Mouse (Mus musculus) limb, embryonic 10.5 days (tissue): ENCODE measurements around the gene Helz. TPM values are rescaled to one million over a fixed set of nuclear protein-coding genes. Genes with fewer than 3 reads are reported as not detected.
A peak's percentile ranks its signal among the peaks of the same experiment; 100 is the strongest.

Experiments
- DNase-seq: peaks from one replicate; pipeline ENCODE4 v3.0.0-alpha.2; 2017; ENCODE audit warnings: low spot score
- H3K27ac ChIP-seq: fragments of 300-500 bp; sonication (generic); 2 replicates; pipeline ENCODE4 v1.5.1; 2016; ENCODE audit warnings: mild to moderate bottlenecking
- H3K27me3 ChIP-seq: fragments of 300-500 bp; sonication (generic); 2 replicates; pipeline ENCODE4 v1.6.1; 2016; ENCODE audit warnings: low read depth, mild to moderate bottlenecking; ENCODE audit not compliant: poor library complexity, severe bottlenecking
- H3K36me3 ChIP-seq: fragments of 300-500 bp; sonication (generic); 2 replicates; pipeline ENCODE4 v1.6.1; 2016; ENCODE audit warnings: mild to moderate bottlenecking, moderate library complexity
- H3K4me1 ChIP-seq: fragments of 300-500 bp; sonication (generic); 2 replicates; pipeline ENCODE4 v1.6.1; 2016
- H3K4me3 ChIP-seq: fragments of 300-500 bp; sonication (generic); 2 replicates; pipeline ENCODE4 v1.5.1; 2016; ENCODE audit warnings: mild to moderate bottlenecking, moderate library complexity
- H3K9me3 ChIP-seq: fragments of 300-500 bp; sonication (generic); replicated peaks from 2 replicates; pipeline ENCODE4 v1.6.1; 2016; ENCODE audit warnings: mild to moderate bottlenecking
- WGBS: fragments of 180-500 bp; shearing (Covaris S2); methylation state at CpG from one replicate; pipeline ENCODE4 v1.1.7; 2016; 5-methylcytosine and 5-hydroxymethylcytosine counted together
- polyA plus RNA-seq: library from polyadenylated mRNA; unstranded; fragments of >200 nt; fragmentation: Nextera tagmentation; extraction: Ambion mirVana; gene quantifications from 2 replicates; pipeline ENCODE4 v1.2.1, GENCODE M21; 2016

Helz gene
- polyA plus RNA-seq, 1 experiment from 2014 or later, result 24.8 TPM

- Histone ChIP-seq H3K4me3 (no peak overlapping the region), H3K9me3 (no peaks in the 10 kb centered on the region), H3K27me3 (no peaks in the 10 kb centered on the region), H3K27ac (no peak overlapping the region), H3K36me3 (peaks cover 76% of the 10 kb centered on the region), H3K4me1 (no peaks in the 10 kb centered on the region)
- 94% methylated on average over 8 of the region's 8 CpGs for WGBS
- DNase-seq, result no peak
Observed at GRCm38 (mm10) chr11:107674601-107675000, 126.9 kb downstream of the Helz start.

- H3K27ac ChIP-seq, result no peak overlapping the region
- H3K4me3 ChIP-seq, result no peak overlapping the region
- 92% methylated on average over 10 of the region's 10 CpGs for WGBS
- H3K27me3 ChIP-seq, result no peaks in the 10 kb centered on the region
- no peaks in the 10 kb centered on the region for H3K9me3 ChIP-seq
- H3K4me1 ChIP-seq, result no peaks in the 10 kb centered on the region
- DNase-seq, result no peak
- peaks cover 73% of the 10 kb centered on the region for H3K36me3 ChIP-seq
Observed at GRCm38 (mm10) chr11:107675246-107675645, 127.5 kb downstream of the Helz start.

- no peak for DNase-seq
- no peak overlapping the region for H3K27ac ChIP-seq
- H3K9me3 ChIP-seq, result no peaks in the 10 kb centered on the region
- WGBS, result 86% methylated on average over 17 of the region's 17 CpGs
- H3K4me1 ChIP-seq, result no peaks in the 10 kb centered on the region
- H3K27me3 ChIP-seq, result no peaks in the 10 kb centered on the region
- H3K36me3 ChIP-seq, result peaks cover 62% of the 10 kb centered on the region
- no peak overlapping the region for H3K4me3 ChIP-seq
Observed at GRCm38 (mm10) chr11:107676207-107676940, 128.6 kb downstream of the Helz start.

GRCm38 (mm10) chr11:107682694-107683355, 135.1 kb downstream of the Helz start:
- Histone ChIP-seq H3K27me3 (no peaks in the 10 kb centered on the region), H3K4me3 (no peak overlapping the region), H3K9me3 (no peaks in the 10 kb centered on the region), H3K27ac (no peak overlapping the region; the same call in 1 of the 2 replicates), H3K36me3 (peaks cover 37% of the 10 kb centered on the region), H3K4me1 (peaks cover 20% of the 10 kb centered on the region)
- no peak for DNase-seq
- 84% methylated on average over 9 of the region's 9 CpGs for WGBS

- H3K4me3 ChIP-seq, result no peak overlapping the region
- peaks cover 42% of the 10 kb centered on the region for H3K36me3 ChIP-seq
- H3K4me1 ChIP-seq, result peaks cover 20% of the 10 kb centered on the region
- WGBS, result 62% methylated on average over 19 of the region's 19 CpGs
- 0 out of 2 replicates have a peak overlapping the region, but pooled peaks have one; percentile 36 for H3K27ac ChIP-seq
- H3K9me3 ChIP-seq, result no peaks in the 10 kb centered on the region
- no peaks in the 10 kb centered on the region for H3K27me3 ChIP-seq
- DNase-seq, result peak; percentile 54
Observed at GRCm38 (mm10) chr11:107683544-107684465, 136.1 kb downstream of the Helz start.

GRCm38 (mm10) chr11:107686290-107686689, 138.6 kb downstream of the Helz start:
- H3K9me3 ChIP-seq, result no peaks in the 10 kb centered on the region
- H3K4me3 ChIP-seq, result no peak overlapping the region
- peaks cover 38% of the 10 kb centered on the region for H3K36me3 ChIP-seq
- no peak overlapping the region for H3K27ac ChIP-seq
- peaks cover 20% of the 10 kb centered on the region for H3K4me1 ChIP-seq
- no peaks in the 10 kb centered on the region for H3K27me3 ChIP-seq
- WGBS, result 83% methylated on average over 20 of the region's 20 CpGs
- DNase-seq, result no peak

GRCm38 (mm10) chr11:107688480-107688879, 140.8 kb downstream of the Helz start:
- H3K9me3 ChIP-seq, result no peaks in the 10 kb centered on the region
- no peak overlapping the region for H3K27ac ChIP-seq
- WGBS, result 94% methylated on average over 10 of the region's 10 CpGs
- H3K4me1 ChIP-seq, result peaks cover 12% of the 10 kb centered on the region
- H3K36me3 ChIP-seq, result peaks cover 32% of the 10 kb centered on the region
- no peak for DNase-seq
- no peaks in the 10 kb centered on the region for H3K27me3 ChIP-seq
- no peak overlapping the region for H3K4me3 ChIP-seq

GRCm38 (mm10) chr11:107691569-107691968, 143.8 kb downstream of the Helz start:
- WGBS, result 85% methylated on average over 8 of the region's 8 CpGs
- Histone ChIP-seq H3K4me1 (peaks cover 6% of the 10 kb centered on the region; the same call in 1 of the 2 replicates), H3K27me3 (no peaks in the 10 kb centered on the region), H3K27ac (no peak overlapping the region), H3K9me3 (no peaks in the 10 kb centered on the region), H3K36me3 (peaks cover 18% of the 10 kb centered on the region), H3K4me3 (no peak overlapping the region)
- DNase-seq, result no peak

GRCm38 (mm10) chr11:107693338-107693737, 145.6 kb downstream of the Helz start:
- WGBS, result 88% methylated on average over 6 of the region's 6 CpGs
- H3K27ac ChIP-seq, result no peak overlapping the region

GRCm38 (mm10) chr11:107699967-107700366, 152.2 kb downstream of the Helz start:
- no peak overlapping the region for H3K4me3 ChIP-seq
- no peaks in the 10 kb centered on the region for H3K36me3 ChIP-seq
- no peaks in the 10 kb centered on the region for H3K27me3 ChIP-seq
- no peak overlapping the region for H3K27ac ChIP-seq
- no peak for DNase-seq
- H3K4me1 ChIP-seq, result peaks cover 17% of the 10 kb centered on the region; the same call in 1 of the 2 replicates
- no peaks in the 10 kb centered on the region for H3K9me3 ChIP-seq
- WGBS, result 86% methylated on average over 4 of the region's 4 CpGs

More at GRCm38 (mm10) chr11:107693338-107693737, 145.6 kb downstream of the Helz start:
- H3K4me1 ChIP-seq, result peaks cover 7% of the 10 kb centered on the region; the same call in 1 of the 2 replicates
- H3K9me3 ChIP-seq, result no peaks in the 10 kb centered on the region
- peaks cover 4% of the 10 kb centered on the region for H3K36me3 ChIP-seq
- no peaks in the 10 kb centered on the region for H3K27me3 ChIP-seq
- no peak overlapping the region for H3K4me3 ChIP-seq
- no peak for DNase-seq

GRCm38 (mm10) chr11:107703272-107704134, 155.8 kb downstream of the Helz start:
- no peak overlapping the region for H3K4me3 ChIP-seq
- no peak overlapping the region for H3K27ac ChIP-seq
- 68% methylated on average over 27 of the region's 27 CpGs for WGBS
- no peak for DNase-seq
- no peaks in the 10 kb centered on the region for H3K9me3 ChIP-seq
- no peaks in the 10 kb centered on the region for H3K36me3 ChIP-seq
- no peaks in the 10 kb centered on the region for H3K27me3 ChIP-seq
- peaks cover 9% of the 10 kb centered on the region; the same call in 1 of the 2 replicates for H3K4me1 ChIP-seq

GRCm38 (mm10) chr11:107705060-107705459, 157.3 kb downstream of the Helz start:
- WGBS, result 89% methylated on average over 6 of the region's 6 CpGs

More at GRCm38 (mm10) chr11:107705060-107705459, 157.3 kb downstream of the Helz start:
- Histone ChIP-seq H3K4me1 (peaks cover 9% of the 10 kb centered on the region; the same call in 1 of the 2 replicates), H3K27ac (no peak overlapping the region), H3K36me3 (no peaks in the 10 kb centered on the region), H3K27me3 (no peaks in the 10 kb centered on the region), H3K4me3 (no peak overlapping the region), H3K9me3 (no peaks in the 10 kb centered on the region)
- DNase-seq, result no peak
